22 mouse cellular contexts compared by ENCODE assay signal in the genomic region with DNA sequence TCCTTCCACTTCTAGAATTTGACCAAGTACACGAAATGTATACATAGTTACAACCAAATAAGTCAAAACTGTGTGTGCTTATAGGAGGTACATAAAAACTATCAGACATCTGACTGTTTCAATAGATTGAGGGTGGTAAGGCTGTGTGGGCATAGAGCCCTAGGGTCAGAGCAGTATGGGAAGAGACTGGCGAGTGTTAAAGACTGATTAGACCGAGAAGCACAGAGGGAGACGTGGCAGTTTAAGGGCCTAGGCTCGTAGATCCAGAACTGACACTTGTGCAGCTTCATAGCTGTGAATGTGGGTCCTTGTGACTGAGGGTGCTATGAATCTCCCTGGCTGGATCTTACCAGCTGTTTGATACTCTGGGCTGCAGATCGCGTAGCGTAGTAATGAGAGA. TPM values are rescaled to one million over a fixed set of nuclear protein-coding genes. Genes with fewer than 3 reads are reported as not detected.
DNase-seq lines count a peak whose midpoint lies in the region; ATAC-seq and TF ChIP-seq lines count a peak whose summit lies in the region.
"Had no signal": no experiment of that assay in that cellular context is flagged by ENCODE, and none has a peak within 500 bp of the region (broad histone marks: within the 10 kb centered on the region; RNA-seq: fewer than 3 reads in every experiment).

No protein-coding gene starts in this region.

- ATAC-seq in heart, postnatal 0 days (ENCODE audit: insufficient read depth, low read depth) = no peak
- no peak for ATAC-seq in lung, embryonic 16.5 days (ENCODE audit: low read depth)
- ATAC-seq in intestine, embryonic 16.5 days = no peak
- ATAC-seq in stomach, embryonic 15.5 days (ENCODE audit: insufficient read depth, low FRiP score, low read depth) = no peak
- ATAC-seq: CD4-positive, CD25-positive, alpha-beta regulatory T cell, adult 4 months; forebrain, embryonic 16.5 days; hindbrain, postnatal 0 days had no signal

- H3K27me3 ChIP-seq in heart, postnatal 0 days (ENCODE audit: control insufficient read depth, insufficient read depth, low read length) = no peaks in the 10 kb centered on the region
- no peaks in the 10 kb centered on the region for H3K27me3 ChIP-seq in lung, embryonic 16.5 days (ENCODE audit: control insufficient read depth, insufficient read depth, low read depth, low read length)
- no peaks in the 10 kb centered on the region for H3K27me3 ChIP-seq in intestine, embryonic 16.5 days (replicated peaks; ENCODE audit: control insufficient read depth, insufficient read depth, low read length)
- no peaks in the 10 kb centered on the region for H3K27me3 ChIP-seq in stomach, embryonic 15.5 days (replicated peaks)
- H3K27me3 ChIP-seq: megakaryocyte, embryonic 14.5 days had no signal

- no peak for DNase-seq in heart, postnatal 0 days (ENCODE audit: low spot score)
- DNase-seq in heart, postnatal 36 days = no peak
- no peak for DNase-seq in lung, adult 18-20 months
- DNase-seq in spleen, postnatal 10 days (ENCODE audit: low spot score in 2 of 2) = no peak
- no peak for DNase-seq in retina, embryonic 14.5 days (ENCODE audit: low spot score)
- DNase-seq: cerebellum, postnatal 10 days; layer of hippocampus, adult 9-11 months; right cerebral cortex, postnatal 4 days; thymus, postnatal 36 days had no signal

- peaks cover 11% of the 10 kb centered on the region; the same call in 1 of the 2 replicates for H3K4me1 ChIP-seq in heart, postnatal 0 days (ENCODE audit: control insufficient read depth, insufficient read depth)
- peaks cover 11% of the 10 kb centered on the region for H3K4me1 ChIP-seq in lung, embryonic 16.5 days (replicated peaks; ENCODE audit: control insufficient read depth, insufficient read depth, low read length)
- H3K4me1 ChIP-seq in intestine, embryonic 16.5 days (ENCODE audit: control insufficient read depth, insufficient read depth, low read length) = peaks cover 6% of the 10 kb centered on the region; the same call in 1 of the 2 replicates
- H3K4me1 ChIP-seq in stomach, embryonic 15.5 days = peaks cover 16% of the 10 kb centered on the region

- no peak for TF ChIP-seq EP300 in heart, postnatal 0 days (IDR thresholded peaks at IDR 0.05; ENCODE audit: low read depth)

- no peak overlapping the region for H3K4me2 ChIP-seq in heart, postnatal 0 days (ENCODE audit: low read depth, low read length)
- H3K4me2 ChIP-seq in lung, embryonic 16.5 days (ENCODE audit: low read depth, low read length) = no peak overlapping the region
- H3K4me2 ChIP-seq in intestine, embryonic 16.5 days (ENCODE audit: low read depth, low read length) = no peak overlapping the region
- no peak overlapping the region for H3K4me2 ChIP-seq in stomach, embryonic 15.5 days
- H3K4me2 ChIP-seq: neural tube, embryonic 12.5 days had no signal

- peaks cover 46% of the 10 kb centered on the region for H3K36me3 ChIP-seq in heart, postnatal 0 days (replicated peaks; ENCODE audit: control insufficient read depth, insufficient read depth, low read length)
- peaks cover 30% of the 10 kb centered on the region for H3K36me3 ChIP-seq in lung, embryonic 16.5 days (ENCODE audit: control insufficient read depth, insufficient read depth, low read length)
- H3K36me3 ChIP-seq in intestine, embryonic 16.5 days (ENCODE audit: control insufficient read depth, insufficient read depth, low read length) = 0 out of 2 replicates have a peak, but pooled peaks cover 5% of the 10 kb centered on the region
- H3K36me3 ChIP-seq in stomach, embryonic 15.5 days = peaks cover 31% of the 10 kb centered on the region

- intact Hi-C loops in heart, postnatal 36 days (cut with DNase I) = no loop called here

- H3K4me3 ChIP-seq in heart, postnatal 0 days (ENCODE audit: low read depth, low read length) = no peak overlapping the region
- no peak overlapping the region for H3K4me3 ChIP-seq in lung, embryonic 16.5 days (ENCODE audit: low read length)
- no peak overlapping the region for H3K4me3 ChIP-seq in intestine, embryonic 16.5 days (ENCODE audit: low read length)
- no peak overlapping the region for H3K4me3 ChIP-seq in stomach, embryonic 15.5 days (replicated peaks)
- H3K4me3 ChIP-seq: megakaryocyte, embryonic 14.5 days; neural tube, embryonic 12.5 days had no signal

- TF ChIP-seq CTCF in heart, postnatal 0 days (IDR thresholded peaks at IDR 0.05; ENCODE audit: low read depth) = no peak

- no peaks in the 10 kb centered on the region for H3K9me3 ChIP-seq in heart, postnatal 0 days (replicated peaks; ENCODE audit: control insufficient read depth, low read length)
- no peaks in the 10 kb centered on the region for H3K9me3 ChIP-seq in lung, embryonic 16.5 days (ENCODE audit: control insufficient read depth, low read length)
- H3K9me3 ChIP-seq in intestine, embryonic 16.5 days (ENCODE audit: control insufficient read depth, low read length) = no peaks in the 10 kb centered on the region
- no peaks in the 10 kb centered on the region for H3K9me3 ChIP-seq in stomach, embryonic 15.5 days
- H3K9me3 ChIP-seq: megakaryocyte, embryonic 14.5 days; neural tube, embryonic 12.5 days had no signal

- peak overlapping the region; percentile 52; the same call in 1 of the 2 replicates for H3K27ac ChIP-seq in heart, postnatal 0 days (ENCODE audit: low read depth)
- peak overlapping the region; percentile 58; the same call in 1 of the 2 replicates for H3K27ac ChIP-seq in lung, embryonic 16.5 days (ENCODE audit: low read length)
- peak overlapping the region; percentile 84 for H3K27ac ChIP-seq in intestine, embryonic 16.5 days (ENCODE audit: low read length)
- peak overlapping the region; percentile 70 for H3K27ac ChIP-seq in stomach, embryonic 15.5 days
- H3K27ac ChIP-seq: hindbrain, postnatal 0 days; neural tube, embryonic 12.5 days had no signal

- H3K9ac ChIP-seq in heart, postnatal 0 days (replicated peaks; ENCODE audit: low read depth, low read length) = no peak overlapping the region
- no peak overlapping the region for H3K9ac ChIP-seq in lung, embryonic 16.5 days (ENCODE audit: low read length)
- H3K9ac ChIP-seq in intestine, embryonic 16.5 days (ENCODE audit: low read depth, low read length) = 0 out of 2 replicates have a peak overlapping the region, but pooled peaks have one; percentile 0
- no peak overlapping the region for H3K9ac ChIP-seq in stomach, embryonic 15.5 days
- H3K9ac ChIP-seq: neural tube, embryonic 12.5 days had no signal

- 84% methylated on average over 8 of the region's 8 CpGs for WGBS in heart, postnatal 0 days
- 84% methylated on average over 8 of the region's 8 CpGs for WGBS in lung, embryonic 16.5 days
- WGBS in intestine, embryonic 16.5 days = 73% methylated on average over 8 of the region's 8 CpGs
- WGBS in stomach, embryonic 15.5 days = 79% methylated on average over 8 of the region's 8 CpGs

RNA-seq across cellular contexts. Expression of a gene that starts 3.4 kb away (rescaled TPM):
- total RNA-seq in heart, postnatal 0 days (2014; rRNA removed; ENCODE audit: low replicate concordance) = 2.0 and 2.6 TPM in 2 replicates
- 1.7 and 2.7 TPM in 2 replicates for polyA plus RNA-seq in heart, postnatal 0 days (2015; fragmentation: Nextera tagmentation; extraction: Ambion mirVana)
- 1 to 10 TPM; 1.7 to 2.7 TPM for total RNA-seq in heart, postnatal 36 days (2021)
- polyA plus RNA-seq in lung, embryonic 16.5 days (2015; fragmentation: Nextera tagmentation; extraction: Ambion mirVana) = 38.9 and 40.8 TPM in 2 replicates
- 70.1 and 71.1 TPM in 2 replicates for polyA plus RNA-seq in intestine, embryonic 16.5 days (2015; fragmentation: Nextera tagmentation; extraction: Ambion mirVana)
- polyA plus RNA-seq in stomach, embryonic 15.5 days (2015; fragmentation: Nextera tagmentation; extraction: Ambion mirVana) = 65.4 and 66.6 TPM in 2 replicates

RNA-seq across cellular contexts. Expression of a gene that starts 13.9 kb away (rescaled TPM):
- total RNA-seq in heart, postnatal 0 days (2014; rRNA removed; ENCODE audit: low replicate concordance) = not detected in 2 replicates
- polyA plus RNA-seq in heart, postnatal 0 days (2015; fragmentation: Nextera tagmentation; extraction: Ambion mirVana) = 0.70 and 1.1 TPM in 2 replicates
- not detected for total RNA-seq in heart, postnatal 36 days (2021)
- 0.57 and 0.60 TPM in 2 replicates for polyA plus RNA-seq in lung, embryonic 16.5 days (2015; fragmentation: Nextera tagmentation; extraction: Ambion mirVana)
- 0.27 TPM in 1 of 2 replicates, not detected in the other for polyA plus RNA-seq in intestine, embryonic 16.5 days (2015; fragmentation: Nextera tagmentation; extraction: Ambion mirVana)
- polyA plus RNA-seq in stomach, embryonic 15.5 days (2015; fragmentation: Nextera tagmentation; extraction: Ambion mirVana) = 0.44 and 0.53 TPM in 2 replicates
- total RNA-seq: adrenal gland, postnatal 14 days; gastrocnemius, adult 8-10 months; left cerebral cortex, postnatal 14 days; midbrain, postnatal 0 days had no signal
- polyA plus RNA-seq: CD4-positive, CD25-positive, alpha-beta regulatory T cell, adult 4 months; liver, embryonic 16.5 days had no signal

RNA-seq across cellular contexts. Expression of a gene that starts 14.2 kb away (rescaled TPM):
- total RNA-seq in heart, postnatal 0 days (2014; rRNA removed; ENCODE audit: low replicate concordance) = 120 and 124 TPM in 2 replicates
- polyA plus RNA-seq in heart, postnatal 0 days (2015; fragmentation: Nextera tagmentation; extraction: Ambion mirVana) = 100 and 104 TPM in 2 replicates
- 10 to 100 TPM; 85.4 to 88.1 TPM for total RNA-seq in heart, postnatal 36 days (2021)
- 152 and 162 TPM in 2 replicates for polyA plus RNA-seq in lung, embryonic 16.5 days (2015; fragmentation: Nextera tagmentation; extraction: Ambion mirVana)
- 132 and 140 TPM in 2 replicates for polyA plus RNA-seq in intestine, embryonic 16.5 days (2015; fragmentation: Nextera tagmentation; extraction: Ambion mirVana)
- polyA plus RNA-seq in stomach, embryonic 15.5 days (2015; fragmentation: Nextera tagmentation; extraction: Ambion mirVana) = 140 and 141 TPM in 2 replicates

RNA-seq across cellular contexts. Expression of a gene that starts 34.4 kb away (rescaled TPM):
- total RNA-seq in heart, postnatal 0 days (2014; rRNA removed; ENCODE audit: low replicate concordance) = 48.7 and 51.7 TPM in 2 replicates
- polyA plus RNA-seq in heart, postnatal 0 days (2015; fragmentation: Nextera tagmentation; extraction: Ambion mirVana) = 61.0 and 68.0 TPM in 2 replicates
- total RNA-seq in heart, postnatal 36 days (2021) = 10 to 100 TPM; 50.3 to 58.7 TPM
- polyA plus RNA-seq in lung, embryonic 16.5 days (2015; fragmentation: Nextera tagmentation; extraction: Ambion mirVana) = 122 and 126 TPM in 2 replicates
- polyA plus RNA-seq in intestine, embryonic 16.5 days (2015; fragmentation: Nextera tagmentation; extraction: Ambion mirVana) = 110 and 122 TPM in 2 replicates
- polyA plus RNA-seq in stomach, embryonic 15.5 days (2015; fragmentation: Nextera tagmentation; extraction: Ambion mirVana) = 124 and 125 TPM in 2 replicates

RNA-seq across cellular contexts. Expression of a gene that starts 36.0 kb away (rescaled TPM):
- 30.3 and 40.9 TPM in 2 replicates for total RNA-seq in heart, postnatal 0 days (2014; rRNA removed; ENCODE audit: low replicate concordance)
- 14.6 and 16.5 TPM in 2 replicates for polyA plus RNA-seq in heart, postnatal 0 days (2015; fragmentation: Nextera tagmentation; extraction: Ambion mirVana)
- total RNA-seq in heart, postnatal 36 days (2021) = 10 to 100 TPM; 36.8 to 43.6 TPM
- 41.6 and 44.3 TPM in 2 replicates for polyA plus RNA-seq in lung, embryonic 16.5 days (2015; fragmentation: Nextera tagmentation; extraction: Ambion mirVana)
- 19.5 and 21.5 TPM in 2 replicates for polyA plus RNA-seq in intestine, embryonic 16.5 days (2015; fragmentation: Nextera tagmentation; extraction: Ambion mirVana)
- 27.2 and 31.1 TPM in 2 replicates for polyA plus RNA-seq in stomach, embryonic 15.5 days (2015; fragmentation: Nextera tagmentation; extraction: Ambion mirVana)

Comparison
In these comparisons a context has a peak if more than half of its experiments do, and no peak if none do; other contexts are left out.
1. RNA of a gene that starts 3.4 kb away (polyA plus RNA-seq): 70.1 to 71.1 TPM in intestine, embryonic 16.5 days, 65.4 to 66.6 TPM in stomach, embryonic 15.5 days and 38.9 to 40.8 TPM in lung, embryonic 16.5 days; 1.7 to 2.7 TPM in heart, postnatal 0 days; every median in the first group is over 10 times any median in the second.
2. Peak in every context shown above with its lines, with median percentiles within 50 percentile points of each other: H3K27ac ChIP-seq.